Mouse (Mus musculus) frontal cortex, adult (tissue): ENCODE results near the gene Traf4.
A peak's percentile ranks its signal among the peaks of the same experiment; 100 is the strongest.

Experiments
- ATAC-seq: cut with Nextera tagmentation; 2 replicates; pipeline ENCODE4 v1.9.2; 2017; ENCODE audit warnings: mild to moderate bottlenecking, moderate library complexity, mixed read lengths; ENCODE audit not compliant: low TSS enrichment

The Traf4 gene

GRCm38 (mm10) chr11:78182961-78183844 is 17.8 kb upstream of the Traf4 start, which contains the start of gene Rpl23a:
Gene Rpl23a (minus strand): TSS chr11:78183584.
- ATAC-seq = peak; percentile 92

- no peak for ATAC-seq
Observed at GRCm38 (mm10) chr11:78182450-78182849, 17.1 kb upstream of the Traf4 start.

GRCm38 (mm10) chr11:78181830-78182357 is 16.5 kb upstream of the Traf4 start:
- no peak for ATAC-seq

GRCm38 (mm10) chr11:78180081-78180761 is 14.8 kb upstream of the Traf4 start:
- no peak for ATAC-seq

GRCm38 (mm10) chr11:78179438-78179999 is 14.1 kb upstream of the Traf4 start:
- no peak for ATAC-seq

GRCm38 (mm10) chr11:78178859-78179437 is 13.6 kb upstream of the Traf4 start:
- ATAC-seq = no peak

- peak; percentile 68 for ATAC-seq
Observed at GRCm38 (mm10) chr11:78177903-78178858, 12.8 kb upstream of the Traf4 start.

- ATAC-seq = peak; percentile 1; the same call in 1 of the 2 replicates
Observed at GRCm38 (mm10) chr11:78177437-78177836, 12.0 kb upstream of the Traf4 start.

GRCm38 (mm10) chr11:78176905-78177331 is 11.5 kb upstream of the Traf4 start:
- ATAC-seq = no peak

- ATAC-seq = peak; percentile 48
Observed at GRCm38 (mm10) chr11:78176402-78176862, 11.0 kb upstream of the Traf4 start, which contains the start of the genes Nek8 and Tlcd1. Gene Nek8 (minus strand): TSS chr11:78176675. Gene Tlcd1 (plus strand): TSS chr11:78176711.

GRCm38 (mm10) chr11:78175771-78176401 is 10.5 kb upstream of the Traf4 start:
- no peak for ATAC-seq

- ATAC-seq = no peak
Observed at GRCm38 (mm10) chr11:78174506-78174905, 9.1 kb upstream of the Traf4 start.

- no peak for ATAC-seq
Observed at GRCm38 (mm10) chr11:78172748-78173383, 7.5 kb upstream of the Traf4 start.

GRCm38 (mm10) chr11:78172034-78172747 is 6.8 kb upstream of the Traf4 start:
- ATAC-seq = no peak

GRCm38 (mm10) chr11:78171328-78171727 is 5.9 kb upstream of the Traf4 start:
- ATAC-seq = no peak

GRCm38 (mm10) chr11:78170306-78170705 is 4.9 kb upstream of the Traf4 start:
- ATAC-seq = no peak

- ATAC-seq = no peak
Observed at GRCm38 (mm10) chr11:78168541-78169468, 3.4 kb upstream of the Traf4 start.
